Mouse (Mus musculus) liver, embryonic 16.5 days (tissue): ENCODE data around the gene Tanc2. TPM values are rescaled to one million over a fixed set of nuclear protein-coding genes. Genes with fewer than 3 reads are reported as not detected.

Source experiments
- ATAC-seq: fragments of 200-750 bp; cut with Nextera tagmentation; 2 replicates; pipeline ENCODE4 v1.8.0; 2017; ENCODE audit warnings: low read depth, mild to moderate bottlenecking, moderate number of reproducible peaks, moderate library complexity
- H3K27ac ChIP-seq: fragments of 300-500 bp; sonication (generic); 2 replicates; pipeline ENCODE4 v1.5.1; 2014; ENCODE audit warnings: mild to moderate bottlenecking, low read length
- H3K27me3 ChIP-seq: fragments of 300-500 bp; sonication (generic); 2 replicates; pipeline ENCODE4 v1.6.1; 2014; ENCODE audit warnings: low read depth, low read length, mixed read lengths; ENCODE audit not compliant: control insufficient read depth, insufficient read depth
- H3K36me3 ChIP-seq: fragments of 300-500 bp; sonication (generic); 2 replicates; pipeline ENCODE4 v1.6.1; 2014; ENCODE audit warnings: mild to moderate bottlenecking; ENCODE audit not compliant: control insufficient read depth, insufficient read depth
- H3K4me1 ChIP-seq: fragments of 300-500 bp; sonication (generic); 2 replicates; pipeline ENCODE4 v1.6.1; 2014; ENCODE audit warnings: low read depth, low read length, mixed read lengths; ENCODE audit not compliant: control insufficient read depth
- H3K4me2 ChIP-seq: fragments of 300-500 bp; sonication (generic); 2 replicates; pipeline ENCODE4 v1.6.1; 2014; ENCODE audit warnings: low read depth, low read length, mixed read lengths
- H3K4me3 ChIP-seq: fragments of 300-500 bp; sonication (generic); 2 replicates; pipeline ENCODE4 v1.5.1; 2014; ENCODE audit warnings: low read depth, mild to moderate bottlenecking, low read length
- H3K9ac ChIP-seq: fragments of 300-500 bp; sonication (generic); 2 replicates; pipeline ENCODE4 v1.6.1; 2014; ENCODE audit warnings: low read depth, low read length
- H3K9me3 ChIP-seq: fragments of 300-500 bp; sonication (generic); replicated peaks from 2 replicates; pipeline ENCODE4 v1.6.1; 2016; ENCODE audit warnings: low read length; ENCODE audit not compliant: control insufficient read depth
- WGBS: fragments of 180-500 bp; shearing (Covaris S2); extraction: QIAGEN DNeasy Blood & Tissue Kit; methylation state at CpG from one replicate; pipeline ENCODE4 v1.1.7; 2014; ENCODE audit not compliant: insufficient replicate concordance; 5-methylcytosine and 5-hydroxymethylcytosine counted together
- polyA plus RNA-seq: library from polyadenylated mRNA; unstranded; fragments of >200 nt; fragmentation: Nextera tagmentation; extraction: Ambion mirVana; gene quantifications from 2 replicates; pipeline ENCODE4 v1.2.1, GENCODE M21; 2015

Tanc2 gene
- polyA plus RNA-seq, 1 experiment from 2014 or later = 0.83 TPM

GRCm38 (mm10) chr11:105591905-105592304, 2.1 kb downstream of the Tanc2 start:
- no peaks in the 10 kb centered on the region for H3K36me3 ChIP-seq
- no peak overlapping the region for H3K4me2 ChIP-seq
- WGBS = 18% methylated on average over 1 of the region's 1 CpGs
- no peak for ATAC-seq
- peaks cover 7% of the 10 kb centered on the region; the same call in 1 of the 2 replicates for H3K27me3 ChIP-seq
- H3K4me1 ChIP-seq = peaks cover 4% of the 10 kb centered on the region
- H3K9ac ChIP-seq = no peak overlapping the region
- H3K4me3 ChIP-seq = no peak overlapping the region
- H3K27ac ChIP-seq = no peak overlapping the region
- H3K9me3 ChIP-seq = no peaks in the 10 kb centered on the region

- H3K9me3 ChIP-seq = no peaks in the 10 kb centered on the region
- no peaks in the 10 kb centered on the region for H3K4me1 ChIP-seq
- H3K9ac ChIP-seq = no peak overlapping the region
- H3K27ac ChIP-seq = no peak overlapping the region
- no peaks in the 10 kb centered on the region for H3K36me3 ChIP-seq
- no peak overlapping the region for H3K4me3 ChIP-seq
- ATAC-seq = no peak
- H3K4me2 ChIP-seq = no peak overlapping the region
- no peaks in the 10 kb centered on the region for H3K27me3 ChIP-seq
These were observed 12.4 kb downstream of the Tanc2 start for GRCm38 (mm10) chr11:105602177-105602576.

GRCm38 (mm10) chr11:105626201-105626600, 36.4 kb downstream of the Tanc2 start:
- H3K9ac ChIP-seq = no peak overlapping the region
- H3K27me3 ChIP-seq = no peaks in the 10 kb centered on the region
- no peaks in the 10 kb centered on the region for H3K4me1 ChIP-seq
- no peaks in the 10 kb centered on the region for H3K9me3 ChIP-seq
- H3K36me3 ChIP-seq = no peaks in the 10 kb centered on the region
- no peak for ATAC-seq
- H3K4me3 ChIP-seq = no peak overlapping the region
- H3K4me2 ChIP-seq = no peak overlapping the region
- H3K27ac ChIP-seq = no peak overlapping the region
- 78% methylated on average over 1 of the region's 1 CpGs for WGBS

- no peak for ATAC-seq
- no peak overlapping the region for H3K27ac ChIP-seq
- H3K9me3 ChIP-seq = no peaks in the 10 kb centered on the region
- H3K9ac ChIP-seq = no peak overlapping the region
- H3K27me3 ChIP-seq = no peaks in the 10 kb centered on the region
- H3K36me3 ChIP-seq = no peaks in the 10 kb centered on the region
- no peaks in the 10 kb centered on the region for H3K4me1 ChIP-seq
- H3K4me2 ChIP-seq = no peak overlapping the region
- no peak overlapping the region for H3K4me3 ChIP-seq
These were observed 54.2 kb downstream of the Tanc2 start for GRCm38 (mm10) chr11:105643995-105644394.

GRCm38 (mm10) chr11:105648026-105648425, 58.2 kb downstream of the Tanc2 start:
- Histone ChIP-seq H3K27me3 (no peaks in the 10 kb centered on the region), H3K4me2 (no peak overlapping the region), H3K9me3 (no peaks in the 10 kb centered on the region), H3K4me3 (no peak overlapping the region), H3K27ac (no peak overlapping the region), H3K36me3 (no peaks in the 10 kb centered on the region), H3K9ac (no peak overlapping the region), H3K4me1 (no peaks in the 10 kb centered on the region)
- 69% methylated on average over 2 of the region's 2 CpGs for WGBS
- no peak for ATAC-seq

- H3K4me1 ChIP-seq = no peaks in the 10 kb centered on the region
- no peak overlapping the region for H3K4me2 ChIP-seq
- no peaks in the 10 kb centered on the region for H3K27me3 ChIP-seq
- H3K4me3 ChIP-seq = no peak overlapping the region
- no peak for ATAC-seq
- 49% methylated on average over 2 of the region's 2 CpGs for WGBS
- H3K9ac ChIP-seq = no peak overlapping the region
- H3K27ac ChIP-seq = no peak overlapping the region
- H3K36me3 ChIP-seq = no peaks in the 10 kb centered on the region
- no peaks in the 10 kb centered on the region for H3K9me3 ChIP-seq
These were observed 64.8 kb downstream of the Tanc2 start for GRCm38 (mm10) chr11:105654616-105655015.

- Histone ChIP-seq H3K4me2 (no peak overlapping the region), H3K9ac (no peak overlapping the region), H3K4me1 (no peaks in the 10 kb centered on the region), H3K9me3 (no peaks in the 10 kb centered on the region), H3K27me3 (no peaks in the 10 kb centered on the region), H3K36me3 (no peaks in the 10 kb centered on the region), H3K4me3 (no peak overlapping the region), H3K27ac (no peak overlapping the region)
- WGBS = 60% methylated on average over 4 of the region's 4 CpGs
- ATAC-seq = no peak
These were observed 65.5 kb downstream of the Tanc2 start for GRCm38 (mm10) chr11:105655335-105655734.

- H3K36me3 ChIP-seq = no peaks in the 10 kb centered on the region
These were observed 78.1 kb downstream of the Tanc2 start for GRCm38 (mm10) chr11:105667879-105668278.

GRCm38 (mm10) chr11:105678996-105679395, 89.2 kb downstream of the Tanc2 start:
- Histone ChIP-seq H3K9ac (no peak overlapping the region), H3K4me3 (no peak overlapping the region), H3K36me3 (no peaks in the 10 kb centered on the region), H3K4me2 (no peak overlapping the region), H3K9me3 (no peaks in the 10 kb centered on the region), H3K27me3 (no peaks in the 10 kb centered on the region), H3K4me1 (no peaks in the 10 kb centered on the region), H3K27ac (no peak overlapping the region)
- no peak for ATAC-seq
- WGBS = 58% methylated on average over 1 of the region's 1 CpGs

More at GRCm38 (mm10) chr11:105667879-105668278, 78.1 kb downstream of the Tanc2 start:
- no peak overlapping the region for H3K27ac ChIP-seq
- WGBS = 66% methylated on average over 1 of the region's 1 CpGs
- H3K9ac ChIP-seq = no peak overlapping the region
- H3K4me2 ChIP-seq = no peak overlapping the region
- H3K4me3 ChIP-seq = no peak overlapping the region
- ATAC-seq = no peak
- H3K4me1 ChIP-seq = no peaks in the 10 kb centered on the region
- H3K9me3 ChIP-seq = no peaks in the 10 kb centered on the region
- H3K27me3 ChIP-seq = no peaks in the 10 kb centered on the region

- H3K9me3 ChIP-seq = no peaks in the 10 kb centered on the region
- no peak overlapping the region for H3K4me3 ChIP-seq
- H3K4me1 ChIP-seq = no peaks in the 10 kb centered on the region
- H3K36me3 ChIP-seq = no peaks in the 10 kb centered on the region
- H3K4me2 ChIP-seq = no peak overlapping the region
- no peak overlapping the region for H3K9ac ChIP-seq
- no peak for ATAC-seq
- H3K27me3 ChIP-seq = no peaks in the 10 kb centered on the region
- H3K27ac ChIP-seq = no peak overlapping the region
These were observed 95.0 kb downstream of the Tanc2 start for GRCm38 (mm10) chr11:105684747-105685146.
